Mouse (Mus musculus) midbrain, embryonic 11.5 days (tissue): ENCODE measurements at regions not wholly inside any gene's neighbourhood (a gene's known extent, or its start where the extent isn't known, plus 50 kb on each side); places are given as distances from the start of the nearest gene placed in this dataset.

Experiments used
- ATAC-seq: fragments of 200-750 bp; cut with Nextera tagmentation; 2 replicates; pipeline ENCODE4 v1.8.0; 2017; ENCODE audit warnings: moderate TSS enrichment, moderate library complexity; ENCODE audit not compliant: low FRiP score
- DNase-seq: peaks from one replicate; pipeline ENCODE4 v3.0.0; 2015; ENCODE audit warnings: low spot score; ENCODE audit errors: missing footprints
- H3K27ac ChIP-seq: fragments of 300-500 bp; sonication (generic); 2 replicates; pipeline ENCODE4 v1.5.1; 2014; ENCODE audit warnings: low read depth, low read length
- H3K27me3 ChIP-seq: fragments of 300-500 bp; sonication (generic); 2 replicates; pipeline ENCODE4 v1.6.1; 2014; ENCODE audit warnings: mild to moderate bottlenecking, low read length, moderate library complexity, mixed read lengths; ENCODE audit not compliant: control insufficient read depth, insufficient read depth
- H3K36me3 ChIP-seq: fragments of 300-500 bp; sonication (generic); 2 replicates; pipeline ENCODE4 v1.6.1; 2014; ENCODE audit warnings: mild to moderate bottlenecking, low read length, moderate library complexity, mixed read lengths; ENCODE audit not compliant: control insufficient read depth, insufficient read depth
- H3K4me1 ChIP-seq: fragments of 300-500 bp; sonication (generic); 2 replicates; pipeline ENCODE4 v1.6.1; 2014; ENCODE audit warnings: low read length; ENCODE audit not compliant: control insufficient read depth, insufficient read depth
- H3K4me2 ChIP-seq: fragments of 300-500 bp; sonication (generic); 2 replicates; pipeline ENCODE4 v1.6.1; 2014; ENCODE audit warnings: mild to moderate bottlenecking, moderate library complexity
- H3K4me3 ChIP-seq: fragments of 300-500 bp; sonication (generic); 2 replicates; pipeline ENCODE4 v1.5.1; 2014; ENCODE audit warnings: low read depth, low read length
- H3K9ac ChIP-seq: fragments of 300-500 bp; sonication (generic); 2 replicates; pipeline ENCODE4 v1.6.1; 2014; ENCODE audit warnings: low read length
- H3K9me3 ChIP-seq: fragments of 300-500 bp; sonication (generic); 2 replicates; pipeline ENCODE4 v1.6.1; 2016; ENCODE audit warnings: low read length; ENCODE audit not compliant: control insufficient read depth
- WGBS: fragments of 180-500 bp; shearing (Covaris S2); extraction: QIAGEN DNeasy Blood & Tissue Kit; methylation state at CpG from one replicate; pipeline ENCODE4 v1.1.7; 2014; 5-methylcytosine and 5-hydroxymethylcytosine counted together

DNA sequence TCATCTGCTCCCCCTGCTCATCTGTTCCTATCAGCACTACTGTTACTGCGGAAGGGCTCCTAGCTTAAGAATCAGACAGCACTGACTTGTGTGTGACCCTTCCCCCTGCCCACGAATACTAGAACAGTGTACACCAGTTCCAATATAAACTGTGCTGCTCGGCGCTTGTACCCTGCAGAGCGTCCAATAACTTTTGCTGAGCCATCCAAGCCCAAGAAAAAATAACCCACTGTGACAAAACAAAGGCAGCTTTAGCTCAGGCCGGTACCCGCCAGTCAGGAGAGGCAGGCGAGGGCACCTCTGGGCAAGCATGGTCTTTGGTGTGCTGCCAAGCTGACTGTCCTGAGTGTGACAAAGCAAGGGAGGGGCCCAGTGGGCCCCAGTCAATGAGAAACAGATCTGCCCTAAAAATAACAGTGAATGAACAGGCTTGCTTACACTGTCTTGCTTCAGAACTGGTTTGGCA, 185.0 kb upstream of the Sesn3 start:
- 70% methylated on average over 8 of the region's 8 CpGs for WGBS
- Histone ChIP-seq H3K36me3 (no peaks in the 10 kb centered on the region), H3K4me3 (no peak overlapping the region), H3K27ac (no peak overlapping the region), H3K4me1 (no peaks in the 10 kb centered on the region), H3K27me3 (no peaks in the 10 kb centered on the region), H3K9me3 (no peaks in the 10 kb centered on the region), H3K9ac (no peak overlapping the region), H3K4me2 (no peak overlapping the region)
- DNase-seq = no peak
- ATAC-seq = no peak

DNA sequence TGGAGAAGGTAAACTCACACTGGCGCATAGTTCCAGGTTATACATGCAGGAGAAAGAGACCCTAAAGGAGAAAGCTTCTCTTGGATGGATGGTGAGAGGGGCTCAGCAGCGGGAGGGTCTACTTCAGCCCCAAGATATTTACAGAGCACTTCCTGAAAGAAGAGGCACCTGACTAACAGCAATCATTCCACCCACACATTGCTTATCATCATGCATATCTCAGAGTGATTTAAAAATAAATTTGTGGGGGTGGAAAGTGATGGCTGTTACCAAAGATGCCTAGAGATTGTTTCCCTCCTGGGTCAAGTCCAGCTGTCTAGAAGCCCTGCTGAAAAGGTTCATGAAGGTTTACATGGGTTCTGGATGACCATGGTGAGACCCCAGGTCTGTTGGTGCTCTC, 184.4 kb upstream of the Sesn3 start:
- ATAC-seq (no peak), DNase-seq (no peak)
- 91% methylated on average over 2 of the region's 2 CpGs for WGBS
- Histone ChIP-seq H3K4me3 (no peak overlapping the region), H3K9ac (no peak overlapping the region), H3K27me3 (no peaks in the 10 kb centered on the region), H3K9me3 (no peaks in the 10 kb centered on the region), H3K27ac (no peak overlapping the region), H3K4me1 (no peaks in the 10 kb centered on the region), H3K4me2 (no peak overlapping the region), H3K36me3 (no peaks in the 10 kb centered on the region)

DNA sequence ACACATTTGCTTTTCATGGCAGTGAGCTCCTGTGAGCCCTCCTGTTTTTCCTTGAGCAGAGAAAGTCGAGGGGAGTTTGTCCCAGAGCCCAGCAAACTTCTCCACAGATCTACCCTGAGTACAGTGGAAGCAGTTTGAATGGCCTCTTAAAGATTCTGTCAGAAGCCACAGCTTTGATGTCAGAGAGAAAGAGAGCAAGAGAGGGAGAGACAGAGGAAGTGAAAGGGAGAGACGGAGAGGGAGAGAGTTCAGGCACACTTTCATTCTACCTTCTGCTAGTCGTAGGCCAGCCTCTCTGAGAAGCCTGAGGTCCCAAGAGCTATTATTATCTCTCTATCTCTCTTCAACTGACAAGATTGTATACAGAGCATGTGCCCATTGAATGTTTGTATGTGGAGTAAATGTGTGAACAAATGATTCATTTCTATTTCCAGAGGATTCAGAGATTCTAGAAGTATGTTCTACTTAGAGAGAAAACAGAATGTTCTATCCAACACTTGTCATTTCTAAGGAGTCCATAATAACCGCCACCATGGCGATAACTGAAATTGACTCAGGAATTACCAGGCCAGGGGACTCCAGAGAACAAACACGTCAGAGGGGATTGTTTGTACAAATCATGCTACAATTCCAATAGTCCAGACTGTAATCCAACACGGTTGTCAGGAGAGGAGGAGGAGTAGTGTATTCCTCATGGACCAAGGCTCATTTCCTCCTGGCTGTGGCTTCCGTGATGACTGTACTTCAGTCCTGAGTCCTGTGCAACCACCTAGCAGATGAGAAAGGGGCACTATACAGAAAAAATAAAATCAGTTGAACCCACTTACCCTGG, 183.6 kb upstream of the Sesn3 start:
- no peak for ATAC-seq
- no peaks in the 10 kb centered on the region for H3K9me3 ChIP-seq
- no peak overlapping the region for H3K9ac ChIP-seq
- no peak overlapping the region for H3K4me2 ChIP-seq
- H3K4me3 ChIP-seq = no peak overlapping the region
- no peak overlapping the region for H3K27ac ChIP-seq
- WGBS = 86% methylated on average over 8 of the region's 8 CpGs
- no peaks in the 10 kb centered on the region for H3K4me1 ChIP-seq
- H3K27me3 ChIP-seq = no peaks in the 10 kb centered on the region
- no peak for DNase-seq
- H3K36me3 ChIP-seq = no peaks in the 10 kb centered on the region

DNA sequence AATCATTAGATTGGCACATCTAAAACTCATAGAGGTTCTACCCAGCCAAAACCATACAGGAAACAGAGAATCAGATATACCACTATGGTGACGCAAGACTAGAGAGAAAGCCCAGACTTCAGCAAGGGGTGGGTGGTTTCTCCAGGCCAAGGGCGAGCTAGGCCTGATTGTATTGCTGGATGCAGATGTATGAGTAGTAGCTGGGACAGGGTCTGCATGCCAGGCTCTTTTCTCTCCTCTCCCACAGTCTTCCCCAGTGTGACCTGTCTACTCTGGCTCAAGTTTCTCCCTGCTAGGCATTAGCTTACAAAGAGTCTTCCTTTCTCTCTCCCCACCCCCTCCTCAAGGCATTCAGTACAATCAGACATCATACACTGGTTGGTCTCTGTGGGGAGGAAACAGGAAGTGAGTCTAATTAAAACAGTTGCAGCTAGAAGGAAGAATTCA, 181.8 kb upstream of the Sesn3 start:
- Histone ChIP-seq H3K36me3 (no peaks in the 10 kb centered on the region), H3K27me3 (no peaks in the 10 kb centered on the region), H3K4me3 (no peak overlapping the region), H3K27ac (no peak overlapping the region), H3K9me3 (no peaks in the 10 kb centered on the region), H3K4me2 (no peak overlapping the region), H3K9ac (no peak overlapping the region), H3K4me1 (no peaks in the 10 kb centered on the region)
- WGBS = 93% methylated on average over 2 of the region's 2 CpGs
- ATAC-seq (no peak), DNase-seq (no peak)

DNA sequence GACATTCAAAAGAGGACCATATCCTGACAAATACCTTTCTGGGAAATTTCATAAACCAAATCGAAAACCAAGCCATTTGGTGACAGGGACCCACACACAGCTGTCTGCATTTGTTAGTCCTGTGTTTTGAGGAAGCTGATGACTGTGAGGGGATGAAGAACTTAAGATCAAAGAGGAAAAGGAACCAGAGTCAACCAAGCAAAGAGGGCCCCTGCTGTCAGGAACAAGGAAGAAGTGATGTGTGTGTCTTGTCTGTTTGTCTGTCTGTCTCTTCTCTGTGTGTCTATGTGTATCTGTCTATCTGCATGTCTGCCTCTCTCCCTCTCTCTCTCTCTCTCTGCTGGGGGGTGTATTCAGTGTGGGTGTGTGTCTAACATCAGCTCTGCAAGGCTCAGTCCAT, 171.3 kb upstream of the Sesn3 start:
- no peak for DNase-seq
- H3K4me2 ChIP-seq = no peak overlapping the region
- 69% methylated on average over 1 of the region's 1 CpGs for WGBS
- no peak for ATAC-seq
- H3K4me1 ChIP-seq = no peaks in the 10 kb centered on the region
- H3K9ac ChIP-seq = no peak overlapping the region
- no peak overlapping the region for H3K27ac ChIP-seq
- H3K9me3 ChIP-seq = no peaks in the 10 kb centered on the region
- no peaks in the 10 kb centered on the region for H3K36me3 ChIP-seq
- H3K4me3 ChIP-seq = no peak overlapping the region
- H3K27me3 ChIP-seq = no peaks in the 10 kb centered on the region

DNA sequence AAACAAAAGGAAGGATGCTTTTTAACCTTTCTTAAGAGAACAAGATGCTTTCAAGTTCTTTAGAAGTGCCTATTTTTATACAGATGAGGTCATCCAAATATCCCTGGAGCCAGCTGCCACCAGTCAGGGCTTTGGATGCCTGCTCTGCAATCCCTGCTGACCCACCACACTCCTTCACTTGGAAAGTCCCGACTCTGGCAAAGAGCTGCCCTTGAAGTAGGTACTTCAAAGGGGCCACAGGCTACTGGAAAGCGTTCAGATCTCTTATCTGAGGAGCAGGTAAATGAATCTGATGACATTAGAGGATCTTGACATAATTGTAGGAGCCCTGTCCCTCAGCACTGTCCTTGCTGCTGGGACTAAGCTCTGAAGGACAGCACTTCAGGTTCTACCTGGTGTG, 169.9 kb upstream of the Sesn3 start:
- no peak overlapping the region for H3K4me3 ChIP-seq
- no peak for ATAC-seq
- no peak overlapping the region for H3K27ac ChIP-seq
- DNase-seq = no peak
- no peaks in the 10 kb centered on the region for H3K27me3 ChIP-seq
- H3K4me2 ChIP-seq = no peak overlapping the region
- no peak overlapping the region for H3K9ac ChIP-seq
- H3K9me3 ChIP-seq = no peaks in the 10 kb centered on the region
- H3K4me1 ChIP-seq = no peaks in the 10 kb centered on the region
- WGBS = 71% methylated on average over 2 of the region's 2 CpGs
- no peaks in the 10 kb centered on the region for H3K36me3 ChIP-seq

DNA sequence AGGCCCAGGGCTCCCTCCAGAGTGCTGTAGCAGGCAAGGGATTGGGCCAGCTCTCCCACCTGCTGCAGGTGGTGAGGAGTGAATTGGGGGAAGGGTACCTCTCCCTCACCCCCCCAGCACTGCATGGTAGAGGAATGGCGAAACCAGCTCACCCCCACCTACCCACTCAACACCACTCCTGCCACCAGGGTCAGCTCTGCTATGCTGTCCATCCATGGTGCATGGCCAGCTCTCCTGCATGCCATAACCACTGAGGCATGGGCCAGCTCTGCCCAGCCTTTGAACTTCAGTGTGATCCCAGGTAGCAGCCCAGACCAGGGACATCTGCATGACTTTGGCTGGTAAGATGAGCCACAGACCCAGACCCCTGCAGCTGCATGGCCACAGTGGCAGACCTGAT, 168.5 kb upstream of the Sesn3 start:
- ATAC-seq = no peak
- H3K4me3 ChIP-seq = no peak overlapping the region
- no peak overlapping the region for H3K9ac ChIP-seq
- no peak overlapping the region for H3K4me2 ChIP-seq
- WGBS = 92% methylated on average over 1 of the region's 1 CpGs
- no peak for DNase-seq
- no peaks in the 10 kb centered on the region for H3K4me1 ChIP-seq
- H3K27me3 ChIP-seq = no peaks in the 10 kb centered on the region
- H3K36me3 ChIP-seq = no peaks in the 10 kb centered on the region
- H3K9me3 ChIP-seq = no peaks in the 10 kb centered on the region
- no peak overlapping the region for H3K27ac ChIP-seq

DNA sequence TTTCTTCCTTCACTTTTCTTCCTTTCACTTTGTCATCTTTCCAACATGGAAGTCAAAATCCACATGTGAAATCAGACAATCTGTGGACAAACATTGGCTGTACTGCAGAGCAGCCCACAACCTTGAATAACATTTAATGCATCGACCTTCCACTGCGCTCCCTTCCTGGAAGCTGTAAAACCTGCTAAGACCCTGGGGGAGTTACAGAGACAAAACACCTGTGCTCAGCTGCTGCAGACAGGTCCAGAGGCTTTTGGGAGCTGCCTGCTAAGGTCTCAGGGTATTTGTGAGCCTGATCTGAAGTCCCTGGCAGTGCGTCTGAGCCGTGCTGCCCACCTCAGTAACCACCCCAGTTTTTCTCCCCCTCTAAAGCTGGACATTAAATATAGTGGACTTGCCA, 166.1 kb upstream of the Sesn3 start:
- Histone ChIP-seq H3K27ac (no peak overlapping the region), H3K4me3 (no peak overlapping the region), H3K36me3 (no peaks in the 10 kb centered on the region), H3K9ac (no peak overlapping the region), H3K4me1 (0 out of 2 replicates have a peak, but pooled peaks cover 2% of the 10 kb centered on the region), H3K9me3 (no peaks in the 10 kb centered on the region), H3K4me2 (no peak overlapping the region), H3K27me3 (no peaks in the 10 kb centered on the region)
- WGBS = 88% methylated on average over 4 of the region's 4 CpGs
- ATAC-seq (no peak), DNase-seq (no peak)

DNA sequence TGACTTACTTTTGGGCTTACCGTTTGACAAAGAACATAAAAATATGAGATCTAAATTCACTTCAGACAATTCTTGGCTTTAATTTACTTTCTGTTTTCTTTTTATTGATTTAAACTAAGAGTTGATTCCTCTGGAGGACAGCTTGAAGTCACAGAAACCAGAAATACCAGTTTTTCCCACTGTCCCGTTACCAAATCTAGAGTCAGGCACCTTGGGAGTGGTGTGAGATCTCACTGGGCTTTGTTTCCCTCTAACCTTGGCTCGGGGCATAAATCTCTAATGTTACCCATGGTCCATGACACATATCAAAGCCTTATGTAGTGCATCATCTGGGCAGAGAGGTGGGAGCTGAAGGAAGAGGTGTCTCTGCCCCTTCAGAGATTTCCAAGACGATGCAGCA, 165.4 kb upstream of the Sesn3 start:
- 0 out of 2 replicates have a peak, but pooled peaks cover 2% of the 10 kb centered on the region for H3K4me1 ChIP-seq
- DNase-seq (no peak), ATAC-seq (no peak)
- no peaks in the 10 kb centered on the region for H3K9me3 ChIP-seq
- WGBS = 87% methylated on average over 4 of the region's 4 CpGs
- H3K9ac ChIP-seq = no peak overlapping the region
- no peaks in the 10 kb centered on the region for H3K27me3 ChIP-seq
- no peak overlapping the region for H3K4me3 ChIP-seq
- H3K4me2 ChIP-seq = no peak overlapping the region
- no peaks in the 10 kb centered on the region for H3K36me3 ChIP-seq
- no peak overlapping the region for H3K27ac ChIP-seq
